Mouse (Mus musculus) heart, embryonic 11.5 days (tissue): ENCODE results near the gene D630003M21Rik. TPM values are rescaled to one million over a fixed set of nuclear protein-coding genes. Genes with fewer than 3 reads are reported as not detected.

Experiments used
- ATAC-seq: fragments of 200-750 bp; cut with Nextera tagmentation; replicated peaks from 2 replicates; pipeline ENCODE4 v1.8.0; 2017; ENCODE audit warnings: moderate library complexity; ENCODE audit not compliant: insufficient number of reproducible peaks, low FRiP score, low TSS enrichment
- H3K27ac ChIP-seq: fragments of 300-500 bp; sonication (generic); 2 replicates; pipeline ENCODE4 v1.5.1; 2014; ENCODE audit warnings: mild to moderate bottlenecking, low read depth, low read length
- H3K27me3 ChIP-seq: fragments of 300-500 bp; sonication (generic); 2 replicates; pipeline ENCODE4 v1.6.1; 2014; ENCODE audit warnings: mild to moderate bottlenecking, low read length, mixed read lengths; ENCODE audit not compliant: control insufficient read depth, insufficient read depth
- H3K36me3 ChIP-seq: fragments of 300-500 bp; sonication (generic); 2 replicates; pipeline ENCODE4 v1.6.1; 2014; ENCODE audit warnings: mild to moderate bottlenecking, low read length, moderate library complexity, mixed read lengths; ENCODE audit not compliant: control insufficient read depth, insufficient read depth
- H3K4me1 ChIP-seq: fragments of 300-500 bp; sonication (generic); 2 replicates; pipeline ENCODE4 v1.6.1; 2014; ENCODE audit warnings: low read length; ENCODE audit not compliant: control insufficient read depth, insufficient read depth
- H3K4me2 ChIP-seq: fragments of 300-500 bp; sonication (generic); 2 replicates; pipeline ENCODE4 v1.6.1; 2014; ENCODE audit warnings: mild to moderate bottlenecking, moderate library complexity
- H3K4me3 ChIP-seq: fragments of 300-500 bp; sonication (generic); 2 replicates; pipeline ENCODE4 v1.5.1; 2014; ENCODE audit warnings: low read depth, low read length
- H3K9ac ChIP-seq: fragments of 300-500 bp; sonication (generic); 2 replicates; pipeline ENCODE4 v1.6.1; 2014; ENCODE audit warnings: mild to moderate bottlenecking, low read depth, low read length, moderate library complexity
- H3K9me3 ChIP-seq: fragments of 300-500 bp; sonication (generic); replicated peaks from 2 replicates; pipeline ENCODE4 v1.6.1; 2016; ENCODE audit warnings: low read length; ENCODE audit not compliant: control insufficient read depth
- WGBS: fragments of 180-500 bp; shearing (Covaris S2); extraction: QIAGEN DNeasy Blood & Tissue Kit; methylation state at CpG from one replicate; pipeline ENCODE4 v1.1.7; 2014; ENCODE audit not compliant: insufficient replicate concordance; 5-methylcytosine and 5-hydroxymethylcytosine counted together
- polyA plus RNA-seq: library from polyadenylated mRNA; unstranded; fragments of >200 nt; fragmentation: Nextera tagmentation; extraction: Ambion mirVana; gene quantifications from 2 replicates; pipeline ENCODE4 v1.2.1, GENCODE M21; 2014

D630003M21Rik gene
- polyA plus RNA-seq, 1 experiment from 2014 or later: 0.57 TPM

DNA sequence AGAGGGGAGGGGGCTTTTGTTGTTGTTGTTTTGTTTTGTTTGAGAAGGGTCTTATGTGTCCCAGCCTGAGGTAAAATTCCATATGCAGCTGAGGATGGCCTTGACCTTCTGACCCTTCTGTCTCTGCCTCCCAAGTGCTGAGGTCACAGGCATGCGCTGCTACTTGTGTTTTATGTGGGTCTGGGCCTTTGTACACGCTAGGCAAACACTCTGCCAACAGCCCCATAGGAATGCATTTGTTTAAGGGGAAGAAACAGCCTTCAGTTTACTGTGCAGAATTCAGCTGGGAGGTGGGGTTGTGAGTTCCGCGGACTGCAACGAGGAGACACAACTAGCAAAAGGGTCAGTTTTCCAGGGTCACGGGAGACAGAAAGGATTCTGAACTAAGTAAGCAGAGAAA, 1.6 kb upstream of the D630003M21Rik start:
- Histone ChIP-seq H3K9ac (no peak overlapping the region), H3K4me3 (no peak overlapping the region), H3K4me2 (no peak overlapping the region), H3K27ac (no peak overlapping the region), H3K36me3 (no peaks in the 10 kb centered on the region), H3K9me3 (no peaks in the 10 kb centered on the region), H3K4me1 (peaks cover 3% of the 10 kb centered on the region; the same call in 1 of the 2 replicates), H3K27me3 (peaks cover 16% of the 10 kb centered on the region)
- ATAC-seq: no peak
- 66% methylated on average over 6 of the region's 6 CpGs for WGBS

DNA sequence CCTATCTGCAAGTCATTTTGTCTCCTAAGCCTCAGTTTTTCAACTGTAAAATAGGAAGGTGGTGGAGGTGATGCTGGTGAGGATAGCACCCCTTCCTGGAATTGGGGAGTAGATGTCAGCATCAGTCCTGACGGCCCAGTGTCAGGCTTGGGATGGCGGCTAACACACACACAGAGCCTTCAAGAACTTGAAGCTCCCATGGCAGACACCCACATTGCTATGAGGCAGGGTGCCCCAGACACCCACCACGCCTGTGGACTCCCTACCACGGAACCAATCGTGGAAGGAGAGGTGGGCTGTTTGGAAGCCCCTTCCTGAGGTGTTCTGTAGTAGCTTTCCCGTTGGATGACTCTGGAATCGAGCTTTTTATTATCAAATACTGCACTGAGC, 476 bp upstream of the D630003M21Rik start:
- H3K4me3 ChIP-seq: peak overlapping the region; percentile 35
- H3K4me1 ChIP-seq: peaks cover 3% of the 10 kb centered on the region; the same call in 1 of the 2 replicates
- no peaks in the 10 kb centered on the region for H3K36me3 ChIP-seq
- peaks cover 16% of the 10 kb centered on the region for H3K27me3 ChIP-seq
- no peak for ATAC-seq
- peak overlapping the region; percentile 70 for H3K4me2 ChIP-seq
- peak overlapping the region; percentile 25; the same call in 1 of the 2 replicates for H3K9ac ChIP-seq
- H3K27ac ChIP-seq: no peak overlapping the region
- no peaks in the 10 kb centered on the region for H3K9me3 ChIP-seq
- WGBS: 34% methylated on average over 7 of the region's 7 CpGs

DNA sequence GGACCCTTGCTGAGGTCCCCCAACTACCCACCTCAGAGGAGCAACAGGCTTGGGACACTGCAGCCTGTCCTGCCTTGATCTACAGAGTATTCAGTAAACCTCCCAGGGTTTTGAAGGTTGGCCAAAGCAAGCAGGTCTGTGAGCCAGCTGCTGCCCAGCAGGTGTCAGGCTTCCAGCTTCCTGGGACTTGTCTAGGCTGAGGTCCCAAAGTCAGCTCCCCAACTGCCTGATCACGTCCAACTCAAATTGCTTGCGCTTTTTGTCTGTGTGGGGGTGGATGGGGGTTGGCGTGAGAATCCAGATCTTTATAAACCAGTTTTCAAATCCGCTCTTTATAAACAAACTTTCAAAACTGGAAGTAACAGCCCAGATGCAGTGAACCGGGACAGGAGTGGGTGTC, 3.7 kb downstream of the D630003M21Rik start:
- Histone ChIP-seq H3K9me3 (no peaks in the 10 kb centered on the region), H3K9ac (no peak overlapping the region), H3K36me3 (no peaks in the 10 kb centered on the region), H3K27ac (no peak overlapping the region), H3K4me3 (no peak overlapping the region), H3K4me2 (no peak overlapping the region), H3K27me3 (peaks cover 16% of the 10 kb centered on the region), H3K4me1 (peaks cover 11% of the 10 kb centered on the region)
- WGBS: 71% methylated on average over 5 of the region's 5 CpGs
- no peak for ATAC-seq

DNA sequence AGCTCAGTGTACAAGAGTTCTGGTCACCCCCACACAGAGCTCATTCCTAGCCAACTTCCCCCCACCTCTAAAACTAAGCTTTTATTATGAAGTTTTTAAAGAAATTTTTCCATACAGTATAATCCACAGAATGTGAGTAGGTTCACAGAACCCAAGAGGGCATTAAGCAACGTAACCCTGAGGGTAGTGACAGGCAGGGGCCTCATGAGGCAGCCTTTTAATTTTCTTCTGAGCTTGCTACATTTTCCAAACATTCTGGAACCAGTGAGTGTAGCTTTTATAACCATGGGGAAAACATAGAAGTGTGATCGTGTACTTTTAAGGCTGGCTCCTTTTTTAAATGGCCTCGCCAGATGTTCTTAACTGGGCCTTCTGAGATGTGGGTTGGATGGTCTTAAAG, 5.5 kb downstream of the D630003M21Rik start:
- Histone ChIP-seq H3K9ac (no peak overlapping the region), H3K9me3 (no peaks in the 10 kb centered on the region), H3K4me1 (peaks cover 8% of the 10 kb centered on the region), H3K36me3 (no peaks in the 10 kb centered on the region), H3K27me3 (peaks cover 7% of the 10 kb centered on the region; the same call in 1 of the 2 replicates), H3K4me2 (no peak overlapping the region), H3K27ac (no peak overlapping the region), H3K4me3 (no peak overlapping the region)
- ATAC-seq: no peak
- WGBS: 73% methylated on average over 3 of the region's 3 CpGs

DNA sequence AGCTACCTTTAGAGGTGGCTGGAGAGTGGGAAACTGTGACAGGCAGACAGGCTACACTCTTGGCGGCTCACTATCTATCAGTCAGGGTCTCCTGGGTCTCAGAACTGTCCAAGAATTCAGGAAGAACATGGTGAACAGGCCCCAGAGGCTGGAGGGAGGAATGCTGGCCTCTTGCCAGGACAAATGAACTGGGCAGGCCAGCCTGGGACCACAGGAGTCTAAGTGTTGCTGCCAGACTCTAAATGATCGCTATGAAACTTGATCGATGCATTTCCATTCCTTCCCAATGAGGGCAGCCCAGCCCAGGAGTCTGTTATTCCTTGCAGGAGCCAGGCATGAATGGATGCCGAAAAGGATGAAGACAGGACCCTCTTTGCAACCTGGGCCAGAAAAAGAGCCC, 6.4 kb downstream of the D630003M21Rik start:
- no peak overlapping the region for H3K4me2 ChIP-seq
- no peak overlapping the region for H3K4me3 ChIP-seq
- no peak overlapping the region for H3K9ac ChIP-seq
- H3K36me3 ChIP-seq: no peaks in the 10 kb centered on the region
- H3K27ac ChIP-seq: 0 out of 2 replicates have a peak overlapping the region, but pooled peaks have one; percentile 29
- H3K9me3 ChIP-seq: no peaks in the 10 kb centered on the region
- H3K4me1 ChIP-seq: peaks cover 8% of the 10 kb centered on the region
- ATAC-seq: no peak
- 40% methylated on average over 4 of the region's 4 CpGs for WGBS
- peaks cover 3% of the 10 kb centered on the region; the same call in 1 of the 2 replicates for H3K27me3 ChIP-seq

DNA sequence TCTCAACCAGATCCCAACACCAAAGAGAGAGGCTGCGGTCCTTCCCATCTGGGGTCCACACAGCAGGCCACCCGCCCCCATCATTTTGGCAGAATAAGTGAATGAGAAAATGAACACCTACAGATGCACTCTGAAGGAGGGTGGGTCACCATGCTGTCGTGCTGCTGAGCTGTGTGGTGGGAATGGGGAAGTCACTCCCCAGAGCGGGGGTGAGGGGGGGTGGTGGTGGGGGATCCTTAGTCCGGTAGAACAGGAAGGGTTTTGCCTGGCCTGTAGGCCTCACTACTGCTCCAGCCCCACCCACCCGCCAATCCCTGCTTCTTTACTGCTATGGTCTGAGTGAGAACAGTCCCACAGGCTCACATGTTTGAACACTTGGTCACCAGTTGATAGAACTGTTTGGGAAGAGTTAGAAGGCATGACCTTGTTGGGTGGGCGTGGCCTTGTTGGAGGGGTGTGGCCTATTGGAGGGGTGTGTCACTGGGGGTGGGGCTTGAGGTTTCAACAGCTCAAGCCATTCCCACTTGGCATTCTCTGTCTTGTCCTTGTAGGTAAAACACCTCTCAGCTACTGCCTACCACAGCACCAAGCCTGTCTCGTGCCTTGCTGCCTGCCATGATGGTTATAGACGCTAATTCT, 7.5 kb downstream of the D630003M21Rik start:
- WGBS: 78% methylated on average over 9 of the region's 9 CpGs

DNA sequence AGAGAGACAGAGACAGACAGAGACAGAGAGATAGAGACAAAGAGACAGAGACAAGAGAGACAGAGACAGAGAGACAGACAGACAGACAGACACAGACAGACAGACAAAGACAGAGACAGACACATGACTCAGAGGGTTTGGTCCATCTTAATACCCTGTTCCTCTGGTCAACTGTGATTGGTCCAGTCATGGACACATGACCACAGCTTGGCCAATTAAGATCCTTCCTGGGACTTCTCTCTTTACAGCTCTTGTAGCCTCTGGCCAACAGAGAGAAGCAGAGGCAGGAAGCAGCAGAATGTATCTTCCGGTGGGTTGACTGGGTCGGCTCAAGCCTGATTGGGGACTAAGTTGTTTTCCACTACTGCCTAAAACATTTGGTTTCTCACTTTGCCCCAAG, 9.5 kb downstream of the D630003M21Rik start:
- Histone ChIP-seq H3K4me1 (peaks cover 8% of the 10 kb centered on the region), H3K9me3 (no peaks in the 10 kb centered on the region), H3K4me3 (no peak overlapping the region), H3K36me3 (no peaks in the 10 kb centered on the region), H3K27me3 (no peaks in the 10 kb centered on the region), H3K27ac (no peak overlapping the region), H3K9ac (no peak overlapping the region), H3K4me2 (no peak overlapping the region)
- 90% methylated on average over 2 of the region's 2 CpGs for WGBS
- ATAC-seq: no peak

More for the DNA sequence above, 7.5 kb downstream of the D630003M21Rik start:
- Histone ChIP-seq H3K36me3 (no peaks in the 10 kb centered on the region), H3K4me2 (no peak overlapping the region), H3K4me3 (no peak overlapping the region), H3K27me3 (no peaks in the 10 kb centered on the region), H3K9me3 (no peaks in the 10 kb centered on the region), H3K9ac (no peak overlapping the region), H3K27ac (no peak overlapping the region), H3K4me1 (peaks cover 8% of the 10 kb centered on the region)
- peak; percentile 39; the same call in 1 of the 2 replicates for ATAC-seq

DNA sequence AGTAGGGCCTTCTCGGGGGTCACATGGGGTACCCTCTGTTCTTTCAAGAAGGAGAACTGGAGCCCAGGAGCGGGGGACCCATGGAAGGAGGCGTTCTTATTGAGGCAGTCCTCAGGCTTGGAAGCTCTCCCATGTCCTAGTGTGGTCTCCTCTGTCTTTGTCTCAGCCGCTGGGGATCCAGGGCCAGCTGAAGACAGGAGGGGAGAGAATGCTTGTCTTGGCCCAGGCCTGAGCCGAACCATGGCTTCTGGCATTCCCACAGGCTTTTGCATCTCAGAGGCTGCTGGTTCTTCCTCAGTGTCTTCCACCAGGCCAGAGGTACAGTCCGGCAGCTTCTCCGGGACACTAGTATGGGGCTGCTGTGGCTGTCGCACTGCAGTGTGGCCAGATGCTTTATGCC, 12.5 kb downstream of the D630003M21Rik start:
- Histone ChIP-seq H3K27ac (no peak overlapping the region), H3K27me3 (no peaks in the 10 kb centered on the region), H3K9me3 (no peaks in the 10 kb centered on the region), H3K9ac (no peak overlapping the region), H3K4me3 (no peak overlapping the region), H3K4me1 (0 out of 2 replicates have a peak, but pooled peaks cover under 1% of the 10 kb centered on the region), H3K36me3 (no peaks in the 10 kb centered on the region), H3K4me2 (no peak overlapping the region)
- 88% methylated on average over 8 of the region's 8 CpGs for WGBS
- no peak for ATAC-seq
